Comparison of ENCODE assay signal across 27 mouse cellular contexts in the genomic region with DNA sequence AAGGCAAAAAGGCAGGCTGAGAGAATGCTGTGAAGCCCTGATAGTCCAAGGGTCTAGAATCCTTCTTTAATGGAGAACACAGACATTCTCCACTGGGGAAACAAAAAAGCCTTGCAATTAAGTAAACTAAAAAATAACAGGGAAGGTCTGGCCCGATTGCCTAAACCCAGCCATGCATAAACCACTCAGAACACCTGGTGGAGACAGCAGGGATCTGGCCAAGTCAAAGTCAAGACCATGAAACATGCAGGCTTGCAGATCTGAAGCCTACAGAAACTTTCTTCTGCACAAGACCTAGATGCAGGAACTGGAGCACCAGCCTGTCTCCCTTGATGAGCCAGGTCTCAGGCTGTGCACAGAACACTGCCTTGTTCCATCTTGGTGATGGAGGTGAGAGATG. TPM values are rescaled to one million over a fixed set of nuclear protein-coding genes. Genes with fewer than 3 reads are reported as not detected.
DNase-seq lines count a peak whose midpoint lies in the region; ATAC-seq and TF ChIP-seq lines count a peak whose summit lies in the region.
"Had no signal": no experiment of that assay in that cellular context is flagged by ENCODE, and none has a peak within 500 bp of the region (broad histone marks: within the 10 kb centered on the region; RNA-seq: fewer than 3 reads in every experiment).

No protein-coding gene starts in this region.

- peaks cover 18% of the 10 kb centered on the region for H3K4me1 ChIP-seq in cerebellum, adult 2 months (ENCODE audit: control insufficient read depth, insufficient read depth, low read length)
- H3K4me1 ChIP-seq: embryonic facial prominence, embryonic 13.5 days; embryonic facial prominence, embryonic 15.5 days; forebrain, embryonic 10.5 days; forebrain, embryonic 12.5 days had no signal

- H3K27me3 ChIP-seq in cerebellum, adult 2 months (ENCODE audit: control insufficient read depth, insufficient read depth, low read length), result no peaks in the 10 kb centered on the region
- H3K27me3 ChIP-seq: embryonic facial prominence, embryonic 13.5 days; embryonic facial prominence, embryonic 15.5 days; forebrain, embryonic 12.5 days had no signal

- H3K4me3 ChIP-seq in cerebellum, adult 2 months (replicated peaks; ENCODE audit: insufficient read depth, low read depth, low read length), result no peak overlapping the region
- H3K4me3 ChIP-seq: embryonic facial prominence, embryonic 13.5 days; embryonic facial prominence, embryonic 15.5 days; erythroblast, embryonic 14.5 days; forebrain, embryonic 10.5 days; forebrain, embryonic 12.5 days; gastrocnemius, adult 2 months had no signal

- ATAC-seq in cerebellum, adult (ENCODE audit: insufficient number of reproducible peaks, low FRiP score, low TSS enrichment), result peak; percentile 31; the same call in 1 of the 2 replicates
- ATAC-seq: activated CD4-positive, CD25-positive, alpha-beta regulatory T cell, adult 4 months; CD4-positive, CD25-positive, alpha-beta regulatory T cell, adult 4 months; forebrain, embryonic 14.5 days; forebrain, embryonic 16.5 days; Patski had no signal

- TF ChIP-seq POLR2A in cerebellum, adult 2 months (IDR thresholded peaks at IDR 0.05; ENCODE audit: borderline replicate concordance, insufficient read depth, low read length), result no peak

- H3K27ac ChIP-seq in cerebellum, adult 2 months (ENCODE audit: insufficient read depth, low read length), result no peak overlapping the region; the same call in 1 of the 2 replicates
- H3K27ac ChIP-seq: embryonic facial prominence, embryonic 13.5 days; embryonic facial prominence, embryonic 15.5 days; forebrain, embryonic 10.5 days; forebrain, embryonic 12.5 days; gastrocnemius, adult 2 months had no signal

- DNase-seq in cerebellum, postnatal 4 days (ENCODE audit: low spot score in 2 of 2), result no peak
- DNase-seq in cerebellum, adult 2 months, result peak; percentile 48 to 60
- no peak for DNase-seq in cerebellum, adult 11-12 months
- peak; percentile 45 for DNase-seq in cerebellum, adult 9-11 months
- no peak for DNase-seq in cerebellum, adult 11 months
- DNase-seq in heart, adult 11 months, result peak; percentile 69
- DNase-seq in heart, postnatal 10 days, result no peak
- DNase-seq: adrenal gland, adult 8-10 months; adrenal gland, postnatal 14 days; adrenal gland, postnatal 36 days; B cell, adult 2 months; embryo, embryonic 11 days; gastrocnemius, adult 2 months had no signal

- TF ChIP-seq CTCF in cerebellum, adult 2 months (IDR thresholded peaks at IDR 0.05; ENCODE audit: borderline replicate concordance, insufficient read depth, low read depth, low read length), result no peak

- 6% methylated on average over 1 of the region's 1 CpGs for WGBS in cerebellum, adult 2 months

- intact Hi-C loops in heart, postnatal 10 days (cut with DNase I), result no loop called here

RNA-seq across cellular contexts. Expression of gene Grin2a, which starts 36.0 kb away (rescaled TPM):
- polyA plus RNA-seq in cerebellum, adult 2 months (2012; rRNA removed), result 16.5 and 17.4 TPM in 2 replicates
- total RNA-seq in heart, postnatal 10 days (2021), result under 1 TPM; 0.12 to 0.17 TPM
- total RNA-seq: CH12.LX; common myeloid progenitor, adult 5-6 weeks had no signal
- polyA plus RNA-seq: activated CD4-positive, CD25-positive, alpha-beta regulatory T cell, adult 4 months; CD4-positive, CD25-positive, alpha-beta regulatory T cell, adult 4 months; G1E had no signal

Comparison
In these comparisons a context has a peak if more than half of its experiments do, and no peak if none do; other contexts are left out.
1. DNase-seq: peak in cerebellum, adult 2 months (2 of 2), cerebellum, adult 9-11 months (single experiment) and heart, adult 11 months (single experiment); none in cerebellum, postnatal 4 days (0 of 2), cerebellum, adult 11-12 months (single experiment), cerebellum, adult 11 months (single experiment) and heart, postnatal 10 days (0 of 2).